Mouse (Mus musculus): ENCODE measurements around the gene Fam78a.

The Fam78a gene

GRCm38 (mm10) chr2:32066005-32066404 lies 18.7 kb downstream of the Fam78a start:
- DNase-seq (ENCODE audit: low read depth): no peak

DNA sequence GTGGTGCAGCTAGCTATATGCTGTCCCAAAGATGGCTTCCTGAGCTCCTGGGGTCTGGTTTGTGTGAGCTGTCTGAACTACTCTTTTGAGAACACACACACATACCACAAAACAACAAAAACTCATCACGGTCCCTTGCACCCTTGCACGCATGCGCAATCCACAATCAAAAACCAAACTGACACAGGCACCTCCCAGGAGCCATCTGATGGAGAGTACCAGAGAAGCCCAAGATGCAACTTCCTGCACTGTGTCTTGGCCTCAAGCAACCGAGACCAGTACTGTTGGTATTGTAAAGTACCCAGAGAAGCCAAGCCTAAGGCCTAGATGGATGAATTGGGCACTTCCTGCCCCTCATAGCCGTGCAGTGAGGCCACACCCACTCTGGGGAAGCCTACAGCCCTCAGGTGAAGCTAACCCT lies 19.3 kb downstream of the Fam78a start:
- peak; percentile 91 for DNase-seq (ENCODE audit: low read depth)

- DNase-seq (ENCODE audit: low read depth): no peak
Measured at GRCm38 (mm10) chr2:32064913-32065312, 19.7 kb downstream of the Fam78a start.

DNA sequence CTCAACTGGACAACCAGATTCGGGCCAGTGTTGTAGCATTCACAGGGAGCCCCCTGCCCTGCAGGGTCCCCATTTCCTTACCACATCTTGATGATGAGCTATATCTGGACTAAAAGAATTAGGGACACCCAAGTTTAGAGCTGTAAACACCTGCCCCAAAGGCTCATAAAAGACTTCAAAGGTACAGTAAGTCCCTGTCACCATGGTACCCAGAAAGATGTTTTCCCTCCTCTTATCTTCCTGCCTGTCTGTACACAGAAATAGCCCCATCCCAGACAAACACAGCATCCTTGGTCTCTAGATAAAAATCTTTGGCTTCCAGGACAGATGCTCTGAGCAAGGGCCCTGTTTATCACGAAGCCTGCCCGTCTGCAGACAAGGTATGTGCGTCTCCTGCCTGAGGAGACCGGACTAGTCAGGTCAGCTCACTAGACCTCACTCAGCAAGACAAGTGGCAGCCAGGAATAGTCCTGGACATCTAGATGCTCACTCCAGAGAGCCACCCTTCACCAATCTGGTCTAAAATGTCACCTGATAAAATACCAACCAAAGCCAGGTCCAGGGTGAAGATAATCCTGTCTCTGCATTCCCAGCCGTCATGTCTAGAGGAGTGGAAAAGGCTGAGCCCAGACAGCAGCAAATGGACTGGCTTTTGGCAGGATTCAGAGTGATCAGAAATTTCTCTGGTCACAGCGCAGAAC lies 21.1 kb downstream of the Fam78a start:
- DNase-seq (ENCODE audit: low read depth): no peak

DNA sequence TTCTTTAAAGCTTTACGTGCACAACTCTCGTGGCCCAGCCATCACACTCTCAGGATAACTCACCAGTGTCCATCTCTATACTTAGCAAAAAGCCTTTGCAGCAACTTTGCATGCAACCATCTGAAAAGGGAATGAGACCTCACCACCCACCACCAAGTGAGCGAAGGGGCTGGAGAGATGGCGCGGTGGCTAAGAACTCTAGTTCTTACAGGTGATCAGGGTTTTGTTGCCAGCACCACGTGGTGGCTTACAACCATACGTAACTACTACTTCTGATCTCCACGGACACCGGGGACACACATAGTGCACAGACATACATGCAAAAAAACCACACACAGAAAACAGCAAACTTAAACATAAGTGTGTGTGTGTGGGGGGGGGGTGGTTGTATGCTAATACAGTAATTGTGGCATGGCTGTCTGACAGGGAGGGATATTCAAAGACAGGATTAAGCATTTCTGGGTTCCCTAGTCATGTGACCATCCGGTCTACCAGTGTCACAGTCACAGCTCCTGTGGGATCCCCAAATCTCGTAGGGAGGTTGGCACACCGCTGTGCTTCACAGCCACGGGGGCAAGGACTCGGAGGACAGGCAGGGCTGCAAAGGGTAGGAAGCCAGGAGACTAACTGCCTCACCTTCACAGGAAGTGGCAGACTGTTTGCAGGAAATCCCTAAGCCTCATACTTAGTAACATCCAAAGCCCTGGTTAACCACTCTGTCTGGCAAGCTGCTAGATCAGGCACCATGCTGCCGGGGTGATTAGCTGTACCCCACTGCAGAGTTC lies 21.8 kb downstream of the Fam78a start:
- peak; percentile 88 for DNase-seq (ENCODE audit: low read depth)

DNA sequence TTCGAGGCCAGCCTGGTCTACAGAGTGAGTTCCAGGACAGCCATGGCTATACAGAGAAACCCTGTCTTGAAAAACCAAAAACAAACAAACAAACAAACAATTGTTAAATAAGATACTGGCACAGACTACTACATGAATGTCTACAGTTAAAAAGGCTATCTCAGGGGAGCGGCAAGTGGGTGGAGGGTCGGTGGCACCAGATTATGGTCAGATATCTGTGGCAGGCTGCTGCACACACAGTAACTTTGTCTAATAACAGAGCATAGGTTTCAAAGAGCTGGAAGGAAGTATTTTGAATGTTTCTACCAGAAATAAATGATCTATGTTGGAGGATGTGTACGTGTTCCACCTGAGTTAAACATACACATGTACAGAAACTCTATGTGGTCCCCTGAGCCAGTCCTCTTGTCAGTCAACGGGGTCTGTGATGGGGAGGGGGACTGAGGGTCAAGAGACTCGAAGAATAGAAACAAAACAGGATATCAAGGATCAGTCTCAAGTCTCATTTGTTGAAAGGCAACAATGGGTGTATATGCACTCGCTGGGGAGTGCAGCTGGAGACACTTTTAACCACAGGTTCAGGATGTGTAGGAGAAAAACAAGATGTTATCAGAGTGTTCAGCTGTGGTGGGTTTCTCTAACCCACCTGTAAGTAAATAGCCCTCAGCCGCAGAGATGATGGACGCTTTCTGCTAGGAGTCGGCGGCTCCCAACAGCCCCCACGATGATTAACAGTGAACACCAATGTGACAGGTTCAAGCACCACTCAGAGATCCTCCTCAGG lies 22.7 kb downstream of the Fam78a start:
- DNase-seq (ENCODE audit: low read depth): peak; percentile 74

GRCm38 (mm10) chr2:32061189-32061588 lies 23.5 kb downstream of the Fam78a start:
- DNase-seq (ENCODE audit: low read depth): peak; percentile 56

GRCm38 (mm10) chr2:32060228-32060805 lies 24.3 kb downstream of the Fam78a start:
- peak; percentile 46 for DNase-seq (ENCODE audit: low read depth)

GRCm38 (mm10) chr2:32059613-32060012 lies 25.0 kb downstream of the Fam78a start:
- no peak for DNase-seq (ENCODE audit: low read depth)

DNA sequence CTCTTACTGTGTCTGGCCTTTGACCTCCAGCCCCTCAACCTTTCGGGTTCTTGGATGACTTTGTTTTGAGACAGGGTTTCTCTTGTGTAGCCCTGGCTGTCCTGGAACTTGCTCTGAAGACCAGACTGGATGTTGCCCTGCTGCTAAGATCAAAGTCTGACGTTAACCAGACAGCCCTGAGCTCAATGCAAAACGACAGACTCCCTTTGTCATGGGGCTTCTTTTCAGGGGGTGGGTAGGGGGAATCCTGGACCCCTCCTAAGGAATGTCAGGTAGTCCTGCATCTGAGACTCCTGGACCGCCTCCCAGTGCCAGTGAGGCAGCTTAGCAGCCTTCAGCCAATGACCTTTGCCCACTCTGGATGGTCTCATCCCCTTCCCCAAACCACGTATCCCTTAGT lies 25.9 kb downstream of the Fam78a start:
- no peak for DNase-seq (ENCODE audit: low read depth)

- DNase-seq (ENCODE audit: low read depth): no peak
Measured at GRCm38 (mm10) chr2:32058241-32058640, 26.4 kb downstream of the Fam78a start.

GRCm38 (mm10) chr2:32057794-32058193 lies 26.9 kb downstream of the Fam78a start:
- DNase-seq (ENCODE audit: low read depth): no peak

- peak; percentile 68 for DNase-seq (ENCODE audit: low read depth)
Measured at GRCm38 (mm10) chr2:32057360-32057759, 27.3 kb downstream of the Fam78a start.

DNA sequence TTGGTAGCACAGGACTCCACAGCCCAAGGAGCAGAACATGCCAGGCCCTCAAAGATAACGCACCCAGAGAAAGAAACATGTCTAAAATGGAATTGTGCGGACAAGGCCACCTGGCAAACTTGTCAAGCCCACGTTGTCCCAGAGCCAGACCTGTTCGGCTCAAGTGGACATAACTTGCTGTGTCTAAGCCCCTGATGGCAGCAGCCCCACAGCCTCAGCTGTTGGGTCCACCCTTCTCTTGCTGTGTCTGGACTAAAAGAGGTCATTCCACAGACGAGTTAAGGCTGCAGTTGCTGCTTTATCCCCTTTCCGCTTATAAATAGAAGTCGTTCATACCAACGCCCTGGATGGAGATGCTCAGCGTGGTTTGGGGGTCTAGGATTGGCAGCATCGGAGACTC lies 28.1 kb downstream of the Fam78a start:
- DNase-seq (ENCODE audit: low read depth): no peak

GRCm38 (mm10) chr2:32055357-32055965 lies 29.2 kb downstream of the Fam78a start:
- no peak for DNase-seq (ENCODE audit: low read depth)

DNA sequence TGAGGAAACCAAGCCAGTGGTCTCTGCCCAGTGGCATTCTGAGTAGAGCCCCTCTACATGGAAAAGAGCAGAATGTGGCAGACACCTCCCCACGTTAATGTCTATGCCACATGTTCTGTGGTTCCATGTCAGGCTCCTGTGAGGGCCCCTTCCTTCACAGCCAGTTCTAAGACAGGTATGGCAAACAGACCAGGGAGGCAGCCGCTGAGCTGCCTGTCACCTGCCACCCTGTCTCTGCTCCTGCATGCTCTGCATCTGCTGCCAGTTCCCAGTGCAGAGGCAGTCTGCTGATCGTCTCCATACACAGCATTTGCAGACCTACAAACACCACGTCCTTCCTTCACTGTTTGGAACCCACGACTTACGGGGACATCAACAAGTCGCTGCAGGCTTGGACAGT lies 32.2 kb downstream of the Fam78a start:
- no peak for DNase-seq (ENCODE audit: low read depth)

DNA sequence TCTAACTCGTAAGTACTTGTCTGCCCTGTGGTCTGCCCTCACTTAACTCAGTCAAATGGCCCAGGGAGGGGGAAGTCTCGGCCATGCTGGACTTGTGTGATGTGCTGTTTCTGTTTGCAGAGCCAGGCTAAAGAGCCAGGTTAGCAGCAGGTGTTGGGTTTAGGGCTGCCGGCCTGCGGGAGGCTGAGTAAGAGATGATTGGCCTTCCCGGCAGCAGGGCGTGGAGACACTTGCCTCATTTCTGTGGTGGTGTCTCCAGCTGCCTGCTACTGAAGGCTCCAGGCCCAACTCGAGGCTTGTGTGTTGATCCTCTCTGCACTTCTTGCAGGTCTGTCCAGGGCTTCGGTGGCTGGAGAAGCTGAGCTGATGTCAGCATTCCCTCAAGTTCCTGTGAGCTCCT lies 32.9 kb downstream of the Fam78a start:
- no peak for DNase-seq (ENCODE audit: low read depth)

DNA sequence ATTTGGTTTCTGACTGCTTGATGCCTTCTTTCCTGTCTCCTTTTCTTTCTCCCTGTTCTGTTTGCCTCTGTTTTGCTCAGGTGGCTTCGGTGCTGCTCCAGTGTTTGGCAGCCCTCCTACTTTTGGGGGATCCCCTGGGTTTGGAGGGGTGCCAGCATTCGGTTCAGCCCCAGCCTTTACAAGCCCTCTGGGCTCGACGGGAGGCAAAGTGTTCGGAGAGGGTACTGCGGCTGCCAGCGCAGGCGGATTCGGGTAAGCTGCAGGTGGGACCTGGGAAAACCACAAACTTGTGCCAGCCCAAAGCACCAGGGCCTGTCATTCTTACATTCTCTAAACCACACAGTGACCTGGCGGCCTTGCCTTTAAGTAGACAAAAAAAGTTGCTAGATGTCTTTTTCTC lies 37.3 kb downstream of the Fam78a start:
- no peak for DNase-seq (ENCODE audit: low read depth)

DNA sequence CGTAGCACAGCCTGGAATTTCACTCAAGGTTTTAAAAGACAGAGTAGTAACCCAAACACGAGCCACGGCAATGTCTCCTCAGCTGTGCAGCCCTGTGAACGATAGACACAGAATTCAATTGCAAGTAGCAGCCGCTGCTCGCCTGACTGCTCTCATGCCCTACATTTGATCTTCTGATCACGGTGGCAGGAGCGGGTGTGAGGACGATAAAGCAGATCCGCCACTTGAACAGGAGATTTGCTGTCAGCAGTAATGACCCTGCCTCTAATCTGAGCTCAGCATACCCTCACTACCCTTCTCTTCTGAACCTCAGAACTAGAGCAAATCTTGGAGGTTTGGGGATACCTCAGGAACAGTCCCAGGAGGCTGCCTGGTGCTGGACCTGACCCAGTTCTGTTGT lies 38.6 kb downstream of the Fam78a start:
- DNase-seq (ENCODE audit: low read depth): no peak

- DNase-seq (ENCODE audit: low read depth): no peak
Measured at GRCm38 (mm10) chr2:32045375-32045774, 39.3 kb downstream of the Fam78a start.

- no peak for DNase-seq (ENCODE audit: low read depth)
Measured at GRCm38 (mm10) chr2:32043836-32044235, 40.8 kb downstream of the Fam78a start.

- no peak for DNase-seq (ENCODE audit: low read depth)
Measured at GRCm38 (mm10) chr2:32041087-32041486, 43.6 kb downstream of the Fam78a start.
